Mouse (Mus musculus) adrenal gland, postnatal 4 days (tissue): ENCODE data around the gene Ppm1h. TPM values are rescaled to one million over a fixed set of nuclear protein-coding genes. Genes with fewer than 3 reads are reported as not detected.

ENCODE experiments used
- DNase-seq, 2 experiments: peaks; one replicate each; pipeline ENCODE4 v3.0.0; 2021 to 2022; ENCODE audit warnings: low spot score in 2 of 2, mixed read lengths in 2 of 2
- total RNA-seq, 2 experiments: library from RNA; stranded (reverse); gene quantifications; 2 replicates each; pipeline ENCODE4 v1.2.3; 2021

Ppm1h gene
- total RNA-seq, 2 experiments from 2014 or later, result 16.7 to 25.9 TPM

GRCm38 (mm10) chr10:122765992-122766391 is 87.4 kb downstream of the Ppm1h start:
- DNase-seq, result no peak

DNA sequence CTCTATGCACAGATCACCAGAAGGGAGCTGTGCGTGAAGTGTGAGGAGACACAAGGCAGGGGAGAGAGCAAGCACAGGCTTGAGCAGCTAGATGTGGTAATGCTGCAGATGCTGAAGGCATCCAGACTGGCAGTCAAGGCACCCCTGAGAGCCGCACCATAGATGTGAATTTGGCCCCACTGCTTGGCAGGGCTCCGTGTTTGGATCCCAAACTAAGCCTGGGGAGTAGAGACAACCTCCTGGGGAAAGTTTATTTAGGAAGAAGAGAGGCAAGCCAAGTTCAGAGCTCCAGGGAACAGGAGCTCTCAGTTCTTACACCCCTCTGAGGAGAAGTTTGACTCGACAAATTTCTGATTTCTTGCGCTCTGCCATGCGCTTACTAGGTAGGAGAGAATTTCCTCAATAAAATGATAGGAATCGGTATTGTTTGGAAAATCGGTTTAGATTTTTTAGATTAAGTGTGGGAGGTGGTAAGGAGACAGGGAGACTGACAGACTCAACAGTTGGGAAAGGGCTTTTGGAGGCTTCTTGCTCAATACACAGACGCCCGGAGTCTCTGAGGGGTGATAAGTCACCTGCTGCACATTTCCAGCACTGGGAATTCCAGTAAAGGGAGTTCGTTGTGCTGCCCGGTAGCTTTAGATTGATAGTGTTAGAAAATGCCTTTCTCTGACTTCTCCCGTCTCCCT is 89.8 kb downstream of the Ppm1h start:
- DNase-seq, result no peak

DNA sequence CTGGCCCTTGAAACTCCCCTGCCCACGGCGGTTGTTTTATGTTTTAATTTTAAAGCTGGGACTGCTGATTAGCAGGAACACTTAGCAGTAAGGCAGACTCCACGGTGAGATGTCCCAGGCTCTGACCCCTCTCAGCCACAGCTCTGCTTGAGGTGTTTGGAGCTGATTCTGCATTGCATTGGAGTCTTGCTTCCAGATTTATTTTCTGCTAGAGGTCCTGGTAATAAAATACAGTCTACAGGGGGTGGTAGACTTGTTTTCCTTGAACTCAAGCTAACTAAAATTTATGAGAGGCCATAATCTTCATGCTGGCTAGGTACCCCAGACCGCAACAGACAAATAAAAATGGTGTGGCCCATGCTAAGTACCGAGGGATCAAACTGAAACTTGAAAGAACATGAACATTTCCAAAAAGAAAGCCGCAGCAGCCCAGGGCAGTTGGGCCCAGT is 90.4 kb downstream of the Ppm1h start:
- DNase-seq, result no peak

DNA sequence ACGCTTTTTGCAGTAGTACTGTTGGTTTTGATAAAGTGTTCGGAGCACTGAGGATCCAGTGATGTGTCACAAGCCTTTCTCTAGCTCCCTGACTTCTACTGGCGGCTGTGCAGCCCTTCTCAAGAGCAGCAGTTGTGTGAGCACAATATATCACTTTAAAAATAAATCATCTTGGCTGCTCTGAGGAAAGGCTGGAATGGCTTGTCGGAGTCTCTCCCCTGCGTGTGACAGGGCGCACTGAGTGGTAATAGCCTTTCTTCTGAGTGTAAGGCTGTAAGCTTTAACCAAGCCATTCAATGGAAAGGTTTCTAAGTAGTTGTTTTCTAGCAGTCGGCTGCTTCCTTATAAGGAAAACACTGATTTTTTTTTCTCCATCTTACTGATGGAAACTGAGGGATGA is 91.8 kb downstream of the Ppm1h start:
- no peak for DNase-seq

- no peak for DNase-seq
Observed at GRCm38 (mm10) chr10:122770987-122771386, 92.4 kb downstream of the Ppm1h start.

DNA sequence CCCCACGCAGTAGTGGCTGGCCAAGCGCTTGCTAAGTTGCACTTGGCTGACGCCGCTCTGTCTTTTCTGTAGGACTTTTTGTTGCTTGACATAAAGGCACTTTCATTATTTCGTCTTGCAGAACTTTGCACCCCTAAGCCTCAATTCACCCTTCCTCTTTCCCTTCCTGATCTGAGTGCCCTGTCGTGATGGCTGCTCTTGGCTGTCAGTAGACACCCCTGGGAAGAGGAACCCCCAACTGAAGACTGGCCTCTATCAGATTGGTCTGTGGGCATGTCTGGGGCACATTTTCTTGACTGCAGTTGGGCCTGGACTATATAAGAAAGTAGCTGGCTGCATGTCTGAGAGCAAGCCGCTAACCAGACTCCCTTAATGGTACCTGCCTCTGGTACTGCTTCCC is 95.6 kb downstream of the Ppm1h start:
- no peak for DNase-seq

GRCm38 (mm10) chr10:122777436-122777835 is 98.9 kb downstream of the Ppm1h start:
- no peak for DNase-seq

DNA sequence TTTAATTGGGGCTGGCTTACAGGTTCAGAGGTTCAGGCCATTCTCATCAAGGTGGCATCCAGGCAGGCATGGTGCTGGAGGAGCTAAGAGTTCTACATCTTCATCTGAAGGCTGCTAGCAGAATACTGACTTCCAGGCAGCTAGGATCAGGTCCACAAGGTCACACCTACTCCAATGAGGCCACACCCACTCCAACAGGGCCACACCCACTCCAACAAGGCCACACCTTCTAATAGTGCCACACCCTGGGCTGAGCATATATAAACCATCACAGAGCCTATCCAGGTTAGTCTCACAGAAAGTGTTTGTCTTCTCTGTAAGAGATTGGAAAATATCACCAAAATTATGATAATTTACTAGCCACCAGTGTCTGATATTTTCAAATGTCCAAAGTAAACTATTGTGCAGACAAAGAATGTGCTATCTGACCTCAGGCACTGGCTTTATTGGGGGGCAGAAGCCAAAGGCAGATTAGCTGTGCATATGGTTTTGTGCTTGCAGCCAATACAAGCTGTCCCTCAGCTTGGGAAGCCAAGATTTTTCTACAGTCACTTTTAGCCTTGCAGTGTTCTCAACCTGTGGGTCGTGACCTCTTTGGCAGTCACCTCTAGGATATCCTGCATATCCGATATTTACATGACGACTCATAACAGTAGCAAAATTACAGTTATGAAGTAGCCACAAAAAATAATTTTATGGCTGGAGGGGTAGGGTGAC is 99.5 kb downstream of the Ppm1h start:
- DNase-seq, result no peak

DNA sequence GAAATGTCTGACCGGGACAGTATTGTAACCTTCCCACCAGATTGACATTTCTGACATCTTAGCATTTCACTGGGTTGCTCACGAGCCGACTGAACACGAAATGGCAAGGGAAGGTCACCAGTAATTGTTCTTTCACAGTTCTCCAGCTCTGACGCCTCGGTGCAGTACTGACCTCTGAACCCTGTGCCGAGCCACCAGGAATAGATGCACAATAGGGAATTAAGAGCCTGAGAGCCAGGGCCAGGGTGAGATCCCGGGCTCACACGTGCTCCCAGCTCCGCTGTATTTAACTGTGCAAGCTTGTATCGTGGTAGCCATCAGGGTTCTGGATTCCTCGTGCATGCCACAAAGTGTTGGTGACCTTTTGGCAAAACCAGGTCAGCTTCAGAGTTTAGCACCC is 100.8 kb downstream of the Ppm1h start:
- DNase-seq, result no peak

GRCm38 (mm10) chr10:122782755-122783154 is 104.2 kb downstream of the Ppm1h start:
- no peak for DNase-seq

DNA sequence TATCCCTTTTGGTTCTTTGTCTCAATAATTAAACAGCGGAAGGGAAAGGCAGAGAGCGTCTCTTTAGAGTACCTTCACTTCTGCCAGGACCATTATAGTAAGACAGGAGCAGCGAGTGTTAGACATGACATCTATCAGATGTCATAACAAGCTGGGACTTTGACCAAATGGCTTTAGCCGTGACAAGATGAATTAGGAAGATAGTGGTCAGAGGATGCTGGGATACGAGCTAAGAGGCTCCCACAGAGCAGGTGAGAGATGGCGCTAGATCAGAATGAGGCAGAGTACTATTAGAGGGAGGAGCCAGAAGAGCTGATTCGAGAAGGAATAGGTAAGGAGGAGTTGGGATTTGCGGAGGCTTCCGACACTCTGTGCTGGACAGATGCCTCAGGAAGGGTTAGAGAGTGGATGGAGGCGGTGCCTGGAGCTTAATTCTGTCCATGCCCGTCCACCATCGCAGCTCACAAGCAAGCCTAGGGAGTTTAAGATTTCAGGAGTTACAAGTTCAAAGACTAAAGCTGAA is 111.1 kb downstream of the Ppm1h start:
- DNase-seq, result no peak

DNA sequence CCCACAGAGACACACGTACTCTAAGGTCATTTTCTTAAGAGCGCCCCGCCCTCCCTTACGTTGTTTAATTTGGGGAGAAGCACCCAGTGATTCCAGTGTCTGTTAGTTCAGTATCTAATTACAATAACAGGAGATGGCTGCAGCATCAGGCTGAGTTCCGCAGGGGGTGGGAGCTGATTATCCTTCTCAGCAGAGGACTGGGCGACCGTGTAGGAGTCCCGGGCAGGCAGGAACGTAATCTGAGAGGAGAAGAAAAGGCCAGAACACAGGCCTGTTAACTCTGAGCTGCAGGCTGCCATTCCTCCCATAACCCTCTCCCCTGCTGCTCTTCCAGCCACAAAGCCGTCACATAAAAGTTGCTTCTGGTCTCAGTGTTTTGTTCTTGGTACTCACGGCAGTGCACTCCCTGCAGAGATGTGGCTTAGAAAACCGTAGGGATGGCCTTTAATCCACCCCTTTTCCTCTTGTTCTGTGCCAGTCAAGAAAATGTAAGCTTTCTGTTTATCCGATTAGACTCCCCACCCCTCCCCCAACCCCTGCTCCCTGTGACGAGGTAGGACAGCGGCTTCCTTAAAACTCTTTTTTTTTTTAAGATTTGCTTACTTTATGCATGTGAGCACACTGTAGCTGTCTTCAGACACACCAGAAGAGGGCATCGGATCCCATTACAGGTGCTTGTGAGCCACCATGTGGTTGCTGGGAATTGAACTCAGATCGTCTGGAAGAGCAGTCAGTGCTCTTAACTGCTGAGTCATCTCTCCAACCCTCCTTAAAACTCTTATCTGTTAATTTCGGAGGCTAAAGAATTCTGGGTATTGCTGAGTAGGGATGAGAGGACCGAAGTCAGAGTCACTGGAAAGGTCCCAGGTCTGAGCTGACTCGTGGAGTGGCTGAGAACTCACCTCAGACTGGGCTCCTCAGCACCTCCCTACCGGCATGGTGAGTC is 113.7 kb downstream of the Ppm1h start:
- DNase-seq, result no peak

DNA sequence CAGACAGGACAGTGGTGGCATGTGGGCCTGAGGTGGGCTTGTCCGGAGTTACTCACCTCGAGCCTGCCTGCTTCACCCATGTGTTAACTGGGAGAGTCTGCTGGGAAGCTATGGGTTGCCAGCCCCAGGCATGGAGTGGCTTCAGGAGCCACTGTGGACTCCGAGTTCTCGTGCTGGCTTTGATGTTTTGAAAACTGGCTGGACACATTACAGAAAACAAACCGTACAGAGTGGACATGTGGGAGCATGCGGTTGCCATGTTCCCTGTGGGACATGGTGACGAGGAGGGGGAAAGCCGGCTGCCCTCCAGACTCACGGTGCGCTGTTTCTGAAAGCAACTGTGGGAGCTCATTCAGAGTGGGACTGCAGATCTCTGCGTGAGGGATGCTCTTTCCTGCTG is 114.6 kb downstream of the Ppm1h start:
- no peak for DNase-seq

DNA sequence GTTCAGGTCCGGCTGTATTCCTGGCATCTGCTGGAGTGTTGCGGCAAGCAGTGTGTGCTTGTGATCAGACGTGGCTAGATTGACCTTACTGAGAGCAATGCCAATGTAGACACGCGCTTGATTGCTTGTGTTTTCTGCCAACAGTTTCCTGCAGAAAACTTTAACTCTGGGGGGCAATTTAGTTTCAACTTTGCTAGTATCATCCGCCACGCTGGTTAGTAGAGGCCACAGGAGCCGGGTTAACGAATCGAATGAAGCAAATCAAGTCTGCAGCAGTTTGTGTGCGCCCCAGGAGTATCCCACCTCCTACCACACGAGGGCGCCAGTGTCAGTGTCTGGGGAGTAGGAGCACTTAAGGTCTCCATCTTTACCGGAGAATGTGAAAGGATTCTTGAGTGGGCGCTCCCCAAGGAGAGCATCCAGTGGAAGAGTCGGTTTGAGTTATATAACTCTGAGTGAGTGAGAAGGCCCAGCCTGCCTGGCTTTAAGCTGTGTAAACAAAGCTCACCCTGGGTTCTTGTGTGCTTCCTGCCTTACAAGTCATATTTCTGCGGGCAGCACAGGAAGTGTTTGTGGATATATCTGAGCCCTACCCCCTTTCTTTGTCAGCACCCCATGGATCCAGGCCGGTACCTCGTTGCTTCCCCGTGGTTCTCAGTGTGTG is 115.8 kb downstream of the Ppm1h start:
- DNase-seq, result peak; percentile 33 to 45

DNA sequence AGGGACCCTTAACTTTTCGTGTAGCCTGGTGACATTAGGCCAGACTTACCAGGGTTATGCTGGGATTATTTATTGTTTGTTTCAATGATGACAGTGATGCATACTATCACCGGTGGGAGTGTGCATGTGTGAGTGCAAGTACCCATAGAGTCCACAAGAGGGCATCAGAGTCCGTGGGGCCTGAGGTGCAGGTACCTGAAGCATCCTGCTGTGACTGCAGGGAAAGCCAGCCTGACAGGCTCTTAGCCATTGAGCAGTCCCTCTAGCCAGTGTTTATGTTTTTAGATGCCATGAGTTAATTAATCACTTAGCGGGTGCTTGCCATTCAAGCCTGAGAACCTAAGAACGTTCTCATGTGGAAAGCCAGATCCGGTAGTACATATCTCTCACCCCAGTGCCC is 119.4 kb downstream of the Ppm1h start:
- no peak for DNase-seq

- DNase-seq, result no peak
Observed at GRCm38 (mm10) chr10:122800003-122800731, 121.6 kb downstream of the Ppm1h start.

GRCm38 (mm10) chr10:122800732-122801110 is 122.2 kb downstream of the Ppm1h start:
- DNase-seq, result no peak

DNA sequence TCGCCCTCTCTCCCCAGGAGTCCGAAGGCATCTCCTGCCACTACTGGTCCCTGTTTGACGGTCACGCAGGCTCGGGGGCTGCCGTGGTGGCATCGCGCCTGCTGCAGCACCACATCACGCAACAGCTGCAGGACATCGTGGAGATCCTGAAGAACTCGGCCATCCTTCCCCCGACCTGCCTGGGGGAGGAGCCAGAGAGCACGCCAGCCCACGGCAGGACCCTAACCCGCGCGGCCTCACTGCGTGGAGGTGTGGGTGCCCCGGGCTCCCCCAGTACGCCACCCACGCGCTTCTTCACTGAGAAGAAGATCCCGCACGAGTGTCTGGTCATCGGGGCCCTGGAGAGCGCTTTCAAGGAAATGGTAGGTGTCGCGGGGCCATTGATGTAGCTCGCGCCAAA is 123.7 kb downstream of the Ppm1h start:
- DNase-seq, result no peak

DNA sequence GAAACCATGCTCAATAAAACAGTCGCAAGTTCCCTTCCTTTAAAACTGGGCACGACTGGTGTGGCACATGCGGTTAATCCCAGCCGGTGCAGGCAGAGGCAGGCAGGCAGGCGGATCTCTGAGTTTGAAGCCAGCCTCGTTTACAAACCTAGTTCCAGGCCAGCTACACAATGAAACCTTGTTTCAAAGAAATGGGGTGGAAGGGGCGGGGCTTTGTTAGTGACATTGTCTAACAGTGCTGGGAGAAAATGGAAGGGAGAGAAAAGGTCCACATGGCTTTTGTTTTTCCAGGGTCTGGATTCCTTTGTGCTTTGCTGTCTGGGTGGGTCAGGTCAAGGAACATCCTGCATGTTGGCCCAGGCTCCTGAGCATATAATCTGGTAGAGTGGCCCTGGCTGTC is 124.3 kb downstream of the Ppm1h start:
- DNase-seq, result no peak

DNA sequence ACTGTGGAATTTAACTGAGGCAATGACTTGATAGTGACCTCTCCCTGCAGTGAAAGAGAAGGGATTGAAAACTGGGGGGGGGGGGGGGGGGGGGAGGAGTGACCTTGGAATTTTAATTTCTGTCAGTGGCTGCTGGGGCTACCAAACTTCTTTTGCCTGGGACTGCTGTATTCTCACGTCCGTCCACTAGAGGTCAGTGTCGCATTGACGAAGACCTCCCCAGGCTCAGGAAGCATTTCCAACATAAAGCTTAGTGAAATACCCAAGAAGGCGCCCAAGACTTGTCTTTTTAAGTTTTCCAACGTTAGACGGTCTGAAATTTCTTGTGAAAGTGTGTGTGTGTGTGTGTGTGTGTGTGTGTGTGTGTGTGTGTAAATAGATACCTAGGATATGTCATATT is 125.3 kb downstream of the Ppm1h start:
- DNase-seq, result peak; percentile 28 to 50
